Mouse (Mus musculus) limb, embryonic 15.5 days (tissue): Measurements from ENCODE around the gene Olfr658. TPM values are rescaled to one million over a fixed set of nuclear protein-coding genes. Genes with fewer than 3 reads are reported as not detected.
A peak's percentile ranks its signal among the peaks of the same experiment; 100 is the strongest.

Source experiments
- ATAC-seq: fragments of 200-750 bp; cut with Nextera tagmentation; 2 replicates; pipeline ENCODE4 v1.8.0; 2017; ENCODE audit warnings: low read depth, moderate TSS enrichment; ENCODE audit not compliant: insufficient number of reproducible peaks, low FRiP score, low TSS enrichment
- H3K27ac ChIP-seq: fragments of 300-500 bp; sonication (generic); 2 replicates; pipeline ENCODE4 v1.5.1; 2015; ENCODE audit warnings: moderate library complexity, mild to moderate bottlenecking, inconsistent platforms
- H3K27me3 ChIP-seq: fragments of 300-500 bp; sonication (generic); 2 replicates; pipeline ENCODE4 v1.6.1; 2015; ENCODE audit warnings: inconsistent platforms
- H3K36me3 ChIP-seq: fragments of 300-500 bp; sonication (generic); 2 replicates; pipeline ENCODE4 v1.6.1; 2015; ENCODE audit warnings: inconsistent platforms
- H3K4me1 ChIP-seq: fragments of 300-500 bp; sonication (generic); 2 replicates; pipeline ENCODE4 v1.6.1; 2015; ENCODE audit warnings: inconsistent platforms
- H3K4me2 ChIP-seq: fragments of 300-500 bp; sonication (generic); 2 replicates; pipeline ENCODE4 v1.6.1; 2015; ENCODE audit warnings: mild to moderate bottlenecking, inconsistent platforms
- H3K4me3 ChIP-seq: fragments of 300-500 bp; sonication (generic); 2 replicates; pipeline ENCODE4 v1.5.1; 2015; ENCODE audit warnings: mild to moderate bottlenecking, inconsistent platforms
- H3K9ac ChIP-seq: fragments of 300-500 bp; sonication (generic); 2 replicates; pipeline ENCODE4 v1.6.1; 2015; ENCODE audit warnings: inconsistent platforms
- H3K9me3 ChIP-seq: fragments of 300-500 bp; sonication (generic); 2 replicates; pipeline ENCODE4 v1.6.1; 2016; ENCODE audit warnings: inconsistent platforms
- WGBS: fragments of 180-500 bp; shearing (Covaris S2); methylation state at CpG from one replicate; pipeline ENCODE4 v1.1.7; 2015; 5-methylcytosine and 5-hydroxymethylcytosine counted together
- polyA plus RNA-seq: library from polyadenylated mRNA; unstranded; fragments of >200 nt; fragmentation: Nextera tagmentation; extraction: Ambion mirVana; gene quantifications from 2 replicates; pipeline ENCODE4 v1.2.1, GENCODE M21; 2015

Olfr658 gene
- polyA plus RNA-seq: not detected in 2 replicates

GRCm38 (mm10) chr7:104646841-104647482 is at the start of gene Olfr658:
Gene Olfr658 (minus strand): TSS chr7:104647305.
- Histone ChIP-seq H3K27ac (no peak within 1 kb of the TSS), H3K9ac (no peak within 1 kb of the TSS), H3K4me1 (no peaks in the 10 kb centered on the region), H3K36me3 (no peaks in the 10 kb centered on the region), H3K9me3 (no peaks in the 10 kb centered on the region), H3K4me3 (no peak within 1 kb of the TSS), H3K4me2 (peak within 1 kb of the TSS; percentile 22; the same call in 1 of the 2 replicates), H3K27me3 (no peaks in the 10 kb centered on the region)
- 23% methylated on average over 20 of the region's 22 CpGs for WGBS
- ATAC-seq: no peak

GRCm38 (mm10) chr7:104686201-104686600 is 39.1 kb upstream of the Olfr658 start, which contains the start of gene Olfr661:
Gene Olfr661 (plus strand): TSS chr7:104686501.
- Histone ChIP-seq H3K27me3 (no peaks in the 10 kb centered on the region), H3K36me3 (no peaks in the 10 kb centered on the region), H3K4me2 (no peak within 1 kb of the TSS), H3K9me3 (no peaks in the 10 kb centered on the region), H3K9ac (no peak within 1 kb of the TSS), H3K4me1 (no peaks in the 10 kb centered on the region), H3K4me3 (no peak within 1 kb of the TSS), H3K27ac (no peak within 1 kb of the TSS)
- 85% methylated on average over 2 of the region's 2 CpGs for WGBS
- no peak for ATAC-seq

- WGBS: 77% methylated on average over 3 of the region's 3 CpGs
- no peak for ATAC-seq
- Histone ChIP-seq H3K27ac (no peak within 1 kb of the TSS), H3K36me3 (no peaks in the 10 kb centered on the region), H3K27me3 (no peaks in the 10 kb centered on the region), H3K4me3 (no peak within 1 kb of the TSS), H3K4me2 (no peak within 1 kb of the TSS), H3K9ac (no peak within 1 kb of the TSS), H3K4me1 (no peaks in the 10 kb centered on the region), H3K9me3 (no peaks in the 10 kb centered on the region)
Observed at GRCm38 (mm10) chr7:104666453-104666852, 19.3 kb upstream of the Olfr658 start, which contains the start of gene Olfr659. Gene Olfr659 (plus strand): TSS chr7:104666753.

GRCm38 (mm10) chr7:104624494-104624893 is 22.6 kb downstream of the Olfr658 start, which contains the start of gene Olfr657:
Gene Olfr657 (plus strand): TSS chr7:104624794.
- Histone ChIP-seq H3K27me3 (no peaks in the 10 kb centered on the region), H3K9me3 (no peaks in the 10 kb centered on the region)
- no peak for ATAC-seq

GRCm38 (mm10) chr7:104613655-104614054 is 33.5 kb downstream of the Olfr658 start, which contains the start of gene Olfr656:
Gene Olfr656 (plus strand): TSS chr7:104613955.
- Histone ChIP-seq H3K9me3 (no peaks in the 10 kb centered on the region), H3K4me3 (no peak within 1 kb of the TSS), H3K9ac (no peak within 1 kb of the TSS), H3K27ac (no peak within 1 kb of the TSS), H3K27me3 (no peaks in the 10 kb centered on the region), H3K4me2 (no peak within 1 kb of the TSS), H3K36me3 (no peaks in the 10 kb centered on the region), H3K4me1 (no peaks in the 10 kb centered on the region)
- no peak for ATAC-seq
- WGBS: 82% methylated on average over 4 of the region's 4 CpGs

More at GRCm38 (mm10) chr7:104624494-104624893, 22.6 kb downstream of the Olfr658 start, which contains the start of gene Olfr657:
- no peak within 1 kb of the TSS for H3K4me3 ChIP-seq
- no peaks in the 10 kb centered on the region for H3K36me3 ChIP-seq
- no peak within 1 kb of the TSS for H3K4me2 ChIP-seq
- H3K27ac ChIP-seq: no peak within 1 kb of the TSS
- H3K9ac ChIP-seq: no peak within 1 kb of the TSS
- no peaks in the 10 kb centered on the region for H3K4me1 ChIP-seq

GRCm38 (mm10) chr7:104604727-104605126 is 42.4 kb downstream of the Olfr658 start:
- H3K4me3 ChIP-seq: no peak overlapping the region
- no peaks in the 10 kb centered on the region for H3K27me3 ChIP-seq
- H3K4me2 ChIP-seq: no peak overlapping the region
- no peaks in the 10 kb centered on the region for H3K4me1 ChIP-seq
- no peaks in the 10 kb centered on the region for H3K9me3 ChIP-seq
- no peak overlapping the region for H3K9ac ChIP-seq
- ATAC-seq: no peak
- H3K36me3 ChIP-seq: no peaks in the 10 kb centered on the region
- H3K27ac ChIP-seq: no peak overlapping the region

- WGBS: 6% methylated on average over 3 of the region's 3 CpGs
- H3K27ac ChIP-seq: no peak overlapping the region
Observed at GRCm38 (mm10) chr7:104603173-104603572, 43.9 kb downstream of the Olfr658 start.

GRCm38 (mm10) chr7:104601679-104602078 is 45.4 kb downstream of the Olfr658 start, which contains the start of gene Olfr655:
Gene Olfr655 (minus strand): TSS chr7:104601779.
- 85% methylated on average over 2 of the region's 2 CpGs for WGBS
- H3K9ac ChIP-seq: no peak within 1 kb of the TSS
- no peaks in the 10 kb centered on the region for H3K27me3 ChIP-seq
- no peak for ATAC-seq
- no peak within 1 kb of the TSS for H3K27ac ChIP-seq
- H3K4me3 ChIP-seq: no peak within 1 kb of the TSS
- H3K4me1 ChIP-seq: no peaks in the 10 kb centered on the region
- H3K9me3 ChIP-seq: no peaks in the 10 kb centered on the region
- H3K4me2 ChIP-seq: no peak within 1 kb of the TSS
- H3K36me3 ChIP-seq: no peaks in the 10 kb centered on the region

More at GRCm38 (mm10) chr7:104603173-104603572, 43.9 kb downstream of the Olfr658 start:
- H3K4me1 ChIP-seq: no peaks in the 10 kb centered on the region
- ATAC-seq: no peak
- H3K9me3 ChIP-seq: no peaks in the 10 kb centered on the region
- H3K9ac ChIP-seq: no peak overlapping the region
- no peak overlapping the region for H3K4me2 ChIP-seq
- no peak overlapping the region for H3K4me3 ChIP-seq
- no peaks in the 10 kb centered on the region for H3K27me3 ChIP-seq
- H3K36me3 ChIP-seq: no peaks in the 10 kb centered on the region

Other genes starting within 250 kb of the Olfr658 start
- gene Trim30c, start 246.5 kb downstream of the Olfr658 start, polyA plus RNA-seq: 0.14 and 0.36 TPM in 2 replicates
- 1.4 and 1.6 TPM in 2 replicates for gene Trim30a, start 182.1 kb downstream of the Olfr658 start, polyA plus RNA-seq
- 0.60 and 0.74 TPM in 2 replicates for gene Trim30d, start 139.5 kb downstream of the Olfr658 start, polyA plus RNA-seq
- gene Olfr651, start 97.2 kb downstream of the Olfr658 start, polyA plus RNA-seq: not detected in 2 replicates
- gene Olfr652, start 86.4 kb downstream of the Olfr658 start, polyA plus RNA-seq: not detected in 2 replicates
- not detected in 2 replicates for gene Olfr653, start 70.0 kb downstream of the Olfr658 start, polyA plus RNA-seq
- not detected in 2 replicates for gene Olfr654, start 60.3 kb downstream of the Olfr658 start, polyA plus RNA-seq
- gene Olfr655, start 45.5 kb downstream of the Olfr658 start, polyA plus RNA-seq: not detected in 2 replicates
- not detected in 2 replicates for gene Olfr656, start 33.4 kb downstream of the Olfr658 start, polyA plus RNA-seq
- gene Olfr657, start 22.5 kb downstream of the Olfr658 start, polyA plus RNA-seq: not detected in 2 replicates
- gene Olfr659, start 19.4 kb upstream of the Olfr658 start, polyA plus RNA-seq: not detected in 2 replicates
- gene Olfr661, start 39.2 kb upstream of the Olfr658 start, polyA plus RNA-seq: not detected in 2 replicates
- not detected in 2 replicates for gene Usp17le, start 130.2 kb upstream of the Olfr658 start, polyA plus RNA-seq
- gene Usp17lb, start 195.3 kb upstream of the Olfr658 start, polyA plus RNA-seq: not detected in 2 replicates
- not detected in 2 replicates for gene Usp17la, start 209.7 kb upstream of the Olfr658 start, polyA plus RNA-seq
- gene Olfr665, start 230.7 kb upstream of the Olfr658 start, polyA plus RNA-seq: not detected in 2 replicates
- 0.19 TPM in 1 of 2 replicates, not detected in the other for gene Olfr666, start 248.6 kb upstream of the Olfr658 start, polyA plus RNA-seq